Mouse (Mus musculus) spleen, adult 2 months (tissue): ENCODE results near the gene Cox4i2. TPM values are rescaled to one million over a fixed set of nuclear protein-coding genes. Genes with fewer than 3 reads are reported as not detected.
A peak's percentile ranks its signal among the peaks of the same experiment; 100 is the strongest.

Experiments used
- DNase-seq, 2 experiments: peaks; one replicate each; pipeline versions ENCODE4 v3.0.0 to v3.0.0-alpha.2; 2012 to 2021; ENCODE audit warnings: low spot score in 2 of 2, low read depth in 1 of 2
- H3K27ac ChIP-seq: fragments of 200-500 bp; 2 replicates; pipeline ENCODE4 v1.5.1; 2012; ENCODE audit warnings: low read length, inconsistent platforms; ENCODE audit not compliant: insufficient read depth
- H3K27me3 ChIP-seq: fragments of 200-500 bp; 2 replicates; pipeline ENCODE4 v1.6.1; 2012; ENCODE audit warnings: mild to moderate bottlenecking, moderate library complexity, low read length, inconsistent platforms; ENCODE audit not compliant: control insufficient read depth, insufficient read depth
- H3K36me3 ChIP-seq: fragments of 200-500 bp; 2 replicates; pipeline ENCODE4 v1.6.1; 2012; ENCODE audit warnings: mild to moderate bottlenecking, low read length, inconsistent platforms; ENCODE audit not compliant: control insufficient read depth, insufficient read depth
- H3K4me1 ChIP-seq: fragments of 200-500 bp; 2 replicates; pipeline ENCODE4 v1.6.1; 2011; ENCODE audit warnings: inconsistent platforms; ENCODE audit not compliant: control insufficient read depth, insufficient read depth, insufficient read length
- H3K4me3 ChIP-seq: fragments of 200-500 bp; 2 replicates; pipeline ENCODE4 v1.5.1; 2011; ENCODE audit warnings: mild to moderate bottlenecking, inconsistent platforms; ENCODE audit not compliant: insufficient read depth, insufficient read length; ENCODE audit errors: extremely low read depth
- CTCF ChIP-seq: fragments of 200-500 bp; IDR thresholded peaks from 2 replicates; pipeline ENCODE4 v1.5.1; 2011; ENCODE audit warnings: mild to moderate bottlenecking, inconsistent platforms; ENCODE audit not compliant: insufficient read depth, insufficient read length, insufficient replicate concordance; ENCODE audit errors: extremely low read depth
- POLR2A ChIP-seq: fragments of 200-500 bp; IDR thresholded peaks from 2 replicates; pipeline ENCODE4 v1.6.1; 2011; ENCODE audit warnings: low read depth, low read length, inconsistent platforms
- WGBS: fragments of 180-500 bp; shearing (Covaris S2); methylation state at CpG from one replicate; pipeline ENCODE4 v1.1.7; 2018; 5-methylcytosine and 5-hydroxymethylcytosine counted together
- polyA plus RNA-seq: library from polyadenylated mRNA; depleted of rRNA; stranded (reverse); fragments of >200 nt; gene quantifications from 2 replicates; pipeline ENCODE4 v1.2.3, GENCODE M21; 2012

The Cox4i2 gene
- polyA plus RNA-seq, 1 experiment, result 0.56 TPM

DNA sequence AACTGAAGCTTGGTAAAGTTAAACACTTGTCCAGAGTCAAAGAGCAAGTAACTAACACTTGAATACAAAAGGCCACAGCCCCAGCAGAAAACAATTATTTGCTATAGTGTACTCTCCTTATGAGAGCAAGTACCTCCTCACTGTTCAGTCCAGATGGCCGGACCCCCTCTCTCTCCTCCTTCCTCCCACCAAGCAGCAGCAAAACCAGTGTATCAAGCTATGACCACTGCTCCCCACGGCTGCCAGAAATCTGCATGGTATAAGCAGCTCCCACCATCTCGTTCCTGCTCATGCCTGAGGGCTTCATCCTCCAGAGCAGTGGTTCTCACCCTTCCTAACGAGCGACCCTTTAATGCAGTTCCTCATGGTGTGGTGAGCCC, 51.1 kb downstream of the Cox4i2 start:
- Histone ChIP-seq H3K27me3 (no peaks in the 10 kb centered on the region), H3K27ac (no peak overlapping the region), H3K4me3 (no peak overlapping the region), H3K36me3 (no peaks in the 10 kb centered on the region), H3K4me1 (peaks cover 12% of the 10 kb centered on the region)
- 79% methylated on average over 5 of the region's 5 CpGs for WGBS
- TF ChIP-seq POLR2A, result no peak
- no peak for TF ChIP-seq CTCF
- no peak for DNase-seq

- WGBS, result 65% methylated on average over 2 of the region's 2 CpGs
- no peak for DNase-seq
- TF ChIP-seq CTCF (no peak), POLR2A (no peak)
- no peaks in the 10 kb centered on the region for H3K36me3 ChIP-seq
- peaks cover 18% of the 10 kb centered on the region for H3K4me1 ChIP-seq
- no peaks in the 10 kb centered on the region for H3K27me3 ChIP-seq
- no peak overlapping the region for H3K4me3 ChIP-seq
- peak overlapping the region; percentile 31; the same call in 1 of the 2 replicates for H3K27ac ChIP-seq
These were observed 52.1 kb downstream of the Cox4i2 start for GRCm38 (mm10) chr2:152806037-152806436.

GRCm38 (mm10) chr2:152808178-152808577, 54.2 kb downstream of the Cox4i2 start:
- H3K4me1 ChIP-seq, result peaks cover 14% of the 10 kb centered on the region
- H3K4me3 ChIP-seq, result no peak overlapping the region
- H3K27me3 ChIP-seq, result no peaks in the 10 kb centered on the region
- no peak overlapping the region for H3K27ac ChIP-seq
- DNase-seq, result no peak
- TF ChIP-seq CTCF (no peak), POLR2A (no peak)
- H3K36me3 ChIP-seq, result no peaks in the 10 kb centered on the region
- 95% methylated on average over 3 of the region's 3 CpGs for WGBS

DNA sequence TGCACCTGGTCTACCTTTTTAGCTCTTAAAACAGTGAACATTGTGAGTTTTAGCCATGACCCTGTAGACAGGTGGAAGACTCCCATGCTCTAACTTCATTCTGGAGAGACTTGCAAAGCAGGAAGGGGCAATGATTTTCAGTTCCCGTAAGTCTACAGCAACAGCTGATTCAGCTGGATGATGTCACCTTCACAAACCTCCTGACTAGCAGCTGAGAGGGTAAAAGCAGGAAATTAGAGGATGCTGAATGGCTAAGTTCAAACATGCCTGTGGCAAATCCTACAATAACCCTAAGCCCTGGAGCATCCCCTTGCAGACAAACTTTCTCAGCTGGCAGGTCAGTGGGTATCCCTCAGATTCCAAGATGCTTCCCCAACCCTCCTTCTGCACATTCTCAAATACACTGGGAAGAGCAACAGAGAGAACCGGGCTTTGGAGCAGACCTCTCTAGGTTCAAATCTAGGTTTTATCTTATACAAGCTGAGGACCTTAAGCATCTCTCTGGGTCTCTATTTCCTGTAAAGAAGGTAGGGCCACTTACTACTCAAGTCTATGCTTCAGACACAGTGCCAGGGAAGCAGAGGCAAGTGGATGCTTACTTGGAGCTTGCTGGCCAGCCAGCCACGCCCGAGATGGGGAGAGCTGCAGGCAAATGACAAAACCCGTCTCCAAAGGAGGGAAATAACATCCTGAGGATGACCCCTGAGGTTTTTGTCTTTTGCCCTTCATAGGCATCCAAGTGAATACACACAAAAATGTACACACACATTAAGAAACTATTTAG, 56.4 kb downstream of the Cox4i2 start:
- 75% methylated on average over 5 of the region's 5 CpGs for WGBS
- TF ChIP-seq CTCF, result no peak
- H3K27me3 ChIP-seq, result no peaks in the 10 kb centered on the region
- H3K27ac ChIP-seq, result no peak overlapping the region; the same call in 1 of the 2 replicates
- DNase-seq, result peak; percentile 16 to 43
- H3K4me1 ChIP-seq, result peaks cover 6% of the 10 kb centered on the region; the same call in 1 of the 2 replicates
- no peak overlapping the region for H3K4me3 ChIP-seq
- no peaks in the 10 kb centered on the region for H3K36me3 ChIP-seq

DNA sequence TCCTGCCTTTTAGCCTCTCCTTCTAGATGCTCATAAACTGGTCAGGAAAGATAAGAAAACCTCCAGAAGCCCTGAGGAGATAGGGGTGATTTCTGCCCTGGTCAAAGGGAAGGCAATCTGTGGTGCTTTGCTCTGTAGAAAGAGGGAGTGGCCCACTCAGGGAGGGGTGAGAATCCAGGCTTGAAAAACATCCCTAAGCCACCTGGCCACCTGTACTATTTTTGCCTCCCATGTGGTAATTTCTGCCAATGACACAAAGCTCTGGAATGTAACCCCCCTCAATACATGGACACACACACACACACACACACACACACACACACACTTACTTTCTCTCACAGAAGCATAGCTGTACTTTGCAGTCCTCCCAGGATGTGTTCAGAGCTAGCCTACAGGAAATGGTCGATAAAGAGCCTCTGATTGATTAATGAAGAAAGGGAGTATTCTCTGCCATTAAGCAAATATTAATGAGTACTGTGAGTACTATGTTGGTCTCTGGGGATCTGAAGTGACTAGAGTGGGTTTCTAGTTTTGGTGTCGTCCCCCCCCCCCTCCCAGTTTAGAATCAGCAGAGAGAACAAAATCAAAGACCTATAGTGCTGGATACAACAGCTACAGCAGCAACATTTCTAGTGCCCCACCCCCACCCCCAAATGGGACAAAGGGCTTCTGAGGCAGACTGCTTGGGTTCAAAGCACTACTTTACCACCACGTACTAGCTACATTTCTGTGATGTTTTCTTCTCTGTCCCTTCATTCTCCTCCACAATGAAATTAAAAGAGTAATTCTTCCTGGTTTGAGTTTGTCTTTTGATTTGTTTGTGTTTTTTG, 57.6 kb downstream of the Cox4i2 start:
- H3K27ac ChIP-seq, result no peak overlapping the region
- TF ChIP-seq CTCF (no peak), POLR2A (no peak)
- peaks cover 14% of the 10 kb centered on the region; the same call in 1 of the 2 replicates for H3K4me1 ChIP-seq
- H3K36me3 ChIP-seq, result no peaks in the 10 kb centered on the region
- WGBS, result 46% methylated on average over 3 of the region's 3 CpGs
- DNase-seq, result no peak
- H3K27me3 ChIP-seq, result no peaks in the 10 kb centered on the region
- no peak overlapping the region for H3K4me3 ChIP-seq

DNA sequence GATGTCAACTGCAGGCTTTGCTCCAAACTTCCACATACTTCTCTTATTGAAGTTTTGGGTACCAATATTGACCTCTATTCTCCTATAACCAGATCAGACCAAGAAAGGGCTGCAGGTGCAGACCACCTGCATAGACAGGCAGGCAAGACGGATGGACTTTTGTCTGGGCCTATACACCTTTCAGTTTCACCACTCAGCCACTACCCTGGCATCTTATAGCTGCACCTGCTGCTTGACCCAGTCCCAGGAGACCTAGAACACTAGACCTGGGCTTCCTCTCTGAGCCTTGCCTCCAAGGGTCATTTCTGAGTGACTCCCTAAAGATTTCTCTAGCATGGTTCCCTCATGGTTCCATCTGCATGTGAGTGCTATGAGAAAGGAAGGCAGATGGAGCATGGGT, 59.3 kb downstream of the Cox4i2 start:
- H3K4me3 ChIP-seq, result no peak overlapping the region
- TF ChIP-seq CTCF, result no peak
- TF ChIP-seq POLR2A, result no peak
- DNase-seq, result no peak
- H3K4me1 ChIP-seq, result peaks cover 15% of the 10 kb centered on the region; the same call in 1 of the 2 replicates
- WGBS, result 50% methylated on average over 1 of the region's 1 CpGs
- no peak overlapping the region for H3K27ac ChIP-seq
- H3K36me3 ChIP-seq, result no peaks in the 10 kb centered on the region
- H3K27me3 ChIP-seq, result no peaks in the 10 kb centered on the region
